Mouse (Mus musculus): Measurements from ENCODE around the gene Polr3gl.

- TF ChIP-seq CTCF (IDR thresholded peaks at IDR 0.05; ENCODE audit: extremely low read depth, insufficient read depth, insufficient read length, insufficient replicate concordance): no peak
- TF ChIP-seq POLR2A (IDR thresholded peaks at IDR 0.05; ENCODE audit: low read depth, low read length): no peak
Observed at GRCm38 (mm10) chr3:96564633-96565032, 29.3 kb downstream of the Polr3gl start.

Data from spleen, adult 2 months (tissue).